Mouse (Mus musculus) embryo, embryonic 11.5 days (tissue): Measurements from ENCODE around the gene Hs6st3.

ENCODE experiments used
- DNase-seq: peaks from one replicate; pipeline ENCODE4 v3.0.0-alpha.2; 2012; ENCODE audit warnings: low read depth, low spot score

The Hs6st3 gene

DNA sequence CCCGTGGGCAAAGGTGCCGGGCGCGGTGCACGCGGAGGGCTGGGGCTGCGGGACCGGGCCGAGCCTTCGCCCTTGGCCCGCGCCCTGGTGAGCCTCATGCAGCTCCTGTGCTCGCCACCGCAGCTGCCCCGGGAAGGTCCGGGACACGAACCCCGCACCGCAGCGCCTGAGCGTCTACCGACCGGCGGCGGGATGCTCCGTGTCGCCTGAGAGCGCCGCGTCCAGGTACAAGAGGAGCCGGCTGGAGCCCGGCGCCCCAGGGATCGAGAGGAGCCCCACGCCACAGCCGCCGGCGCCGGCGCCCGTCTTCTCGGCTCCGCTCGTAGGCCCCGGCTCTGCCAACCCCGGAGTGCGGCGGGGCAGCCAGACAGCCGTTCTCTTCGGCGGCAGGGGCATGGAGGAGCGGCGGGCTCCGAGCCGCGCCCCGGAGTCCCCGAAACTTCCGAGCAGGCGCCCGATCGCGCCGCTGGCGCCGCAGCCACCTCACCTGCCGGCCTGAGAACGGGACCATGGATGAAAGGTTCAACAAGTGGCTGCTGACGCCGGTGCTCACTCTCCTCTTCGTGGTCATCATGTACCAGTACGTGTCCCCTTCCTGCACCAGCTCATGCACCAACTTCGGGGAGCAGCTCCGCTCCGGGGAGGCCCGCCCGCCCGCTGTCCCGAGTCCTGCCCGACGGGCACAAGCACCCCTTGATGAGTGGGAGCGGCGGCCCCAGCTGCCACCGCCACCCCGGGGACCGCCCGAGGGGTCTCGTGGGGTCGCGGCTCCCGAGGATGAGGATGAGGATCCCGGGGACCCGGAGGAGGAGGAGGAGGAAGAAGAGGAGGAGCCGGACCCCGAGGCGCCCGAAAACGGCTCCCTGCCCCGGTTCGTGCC, at the start of gene Hs6st3:
Gene Hs6st3 (plus strand): TSS at position 436 of the 880 bp plus-strand sequence.
- DNase-seq: no peak

- DNase-seq: peak; percentile 76
These were observed 39.1 kb upstream of the Hs6st3 start, which contains the start of gene Uggt2 for GRCm38 (mm10) chr14:119098851-119099569. Gene Uggt2, minus strand, starts transcription at chr14:119099430.

- DNase-seq: no peak
These were observed 38.6 kb upstream of the Hs6st3 start for GRCm38 (mm10) chr14:119099570-119099891.

DNA sequence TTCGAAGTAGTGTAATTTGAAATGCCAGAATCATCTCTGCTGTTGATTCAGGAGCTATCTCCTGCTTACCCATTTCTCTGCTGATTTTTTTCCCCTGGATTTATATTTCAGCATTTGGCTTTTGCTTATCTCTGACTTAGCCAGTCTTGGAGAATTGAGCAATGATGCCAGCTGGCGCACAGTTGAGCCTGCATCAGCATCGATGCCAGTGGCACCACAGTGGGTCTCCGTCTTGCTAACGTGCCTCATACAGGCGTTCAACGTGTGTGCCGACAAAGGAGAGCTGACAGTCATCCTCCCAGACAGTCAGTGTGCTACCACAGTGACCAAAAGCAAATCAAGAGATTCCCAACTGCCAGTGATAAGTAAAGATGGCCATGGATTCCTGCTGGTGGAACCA, 30.6 kb upstream of the Hs6st3 start:
- no peak for DNase-seq

DNA sequence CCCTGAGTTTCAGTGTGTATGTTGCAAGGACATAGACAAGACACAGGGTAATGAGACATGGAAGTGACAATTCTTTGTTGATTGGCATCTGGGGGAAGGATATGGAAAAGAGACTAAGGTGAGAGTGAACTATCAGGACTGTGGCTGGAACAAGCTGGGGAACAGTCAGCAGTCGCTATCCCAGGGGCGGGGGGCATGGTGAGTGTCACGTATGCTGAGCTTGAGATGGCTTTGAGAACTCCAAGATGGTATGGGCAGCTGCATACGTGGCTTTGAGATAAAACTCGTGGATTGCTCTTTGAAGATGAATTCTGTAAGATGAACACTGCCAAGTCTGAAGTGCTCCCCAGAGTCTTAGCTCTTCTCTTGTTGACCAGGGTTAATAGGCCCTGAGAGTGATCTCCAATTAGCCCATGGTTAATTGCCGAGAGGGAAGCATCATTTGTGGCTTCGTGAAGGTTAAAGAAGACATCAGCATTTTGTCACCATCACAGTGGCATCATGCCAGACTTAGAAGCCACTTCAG, 29.3 kb upstream of the Hs6st3 start:
- DNase-seq: no peak

DNA sequence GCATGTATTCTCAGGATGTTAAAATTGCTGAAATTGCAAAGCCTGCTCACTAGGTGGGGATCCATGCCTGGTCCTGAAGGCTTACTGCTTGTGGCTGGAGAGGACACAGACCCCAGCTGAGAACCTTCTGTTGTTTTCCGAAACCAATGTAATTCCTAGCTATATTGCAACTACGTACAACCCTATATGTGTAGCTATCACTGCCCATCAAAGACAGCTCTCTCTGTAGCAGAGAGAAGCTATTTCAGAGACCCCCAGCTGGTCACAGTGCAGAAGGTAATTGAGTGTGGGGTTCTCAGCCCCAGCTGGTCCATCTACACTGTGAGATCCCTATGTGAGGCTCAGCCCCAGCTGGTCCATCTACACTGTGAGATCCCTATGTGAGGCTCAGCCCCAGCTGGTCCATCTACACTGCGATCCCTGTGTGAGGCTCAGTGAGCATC, 28.3 kb upstream of the Hs6st3 start:
- no peak for DNase-seq

DNA sequence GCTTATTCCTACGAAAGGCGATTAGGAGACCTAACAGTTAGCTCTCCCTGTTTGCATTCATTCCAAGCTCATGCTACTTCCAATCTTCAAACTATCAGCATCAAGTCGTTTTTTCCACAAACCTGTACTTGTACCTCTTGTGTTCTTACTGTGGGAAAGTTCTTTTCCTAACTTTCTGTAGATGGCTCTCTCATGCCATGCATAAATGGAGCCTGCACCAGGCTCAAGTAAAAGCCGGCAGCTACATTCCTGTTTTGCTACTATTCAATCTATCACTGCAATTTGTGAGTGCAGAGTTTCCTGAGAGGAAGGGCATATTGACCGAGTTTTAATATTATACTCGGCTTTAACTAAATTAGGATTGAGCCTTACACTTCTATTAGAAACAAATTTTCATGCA, 25.6 kb upstream of the Hs6st3 start:
- no peak for DNase-seq

GRCm38 (mm10) chr14:119123582-119123981, 14.6 kb upstream of the Hs6st3 start:
- DNase-seq: no peak

DNA sequence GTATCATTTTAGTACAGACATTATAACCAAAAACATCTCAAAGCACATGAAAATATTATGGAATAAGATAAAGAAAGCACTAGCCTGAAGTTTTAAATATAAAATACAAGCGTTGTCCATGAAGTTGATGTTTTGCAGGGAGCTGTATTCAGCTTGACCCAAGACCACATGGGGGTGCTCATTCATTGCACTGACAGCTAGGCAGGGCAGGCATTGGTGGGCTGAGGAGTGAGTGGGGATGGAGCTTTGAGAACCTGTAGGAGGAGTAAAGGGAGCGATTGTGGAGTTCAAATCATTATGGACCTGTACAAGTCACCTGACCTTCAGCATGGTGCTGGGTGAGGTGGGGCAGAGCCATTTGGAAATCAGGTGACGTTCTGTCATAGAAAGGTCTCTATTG, 14.1 kb upstream of the Hs6st3 start:
- no peak for DNase-seq

DNA sequence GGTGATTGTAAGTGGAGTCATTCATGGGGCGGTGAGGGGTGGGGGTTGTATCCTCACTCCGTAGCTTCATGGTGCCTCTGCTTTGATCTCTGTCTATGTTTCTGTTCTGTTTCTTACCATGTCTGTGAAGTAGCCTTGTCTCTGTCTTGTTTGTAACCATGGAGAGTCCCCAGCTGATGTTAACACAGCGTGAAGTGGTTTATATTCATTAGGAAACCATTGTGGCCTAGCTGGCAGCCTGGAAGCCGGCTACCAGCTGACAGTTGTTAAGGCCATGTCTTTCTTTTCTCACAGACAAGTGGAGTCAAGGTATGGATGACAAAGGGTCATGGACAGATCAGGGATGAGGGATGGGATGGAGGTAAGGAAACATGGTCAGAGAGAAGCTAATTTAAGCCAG, 12.3 kb upstream of the Hs6st3 start:
- DNase-seq: no peak

- no peak for DNase-seq
These were observed 10.8 kb upstream of the Hs6st3 start for GRCm38 (mm10) chr14:119127330-119127729.

- no peak for DNase-seq
These were observed 632 bp upstream of the Hs6st3 start for GRCm38 (mm10) chr14:119137512-119137905.

- DNase-seq: no peak
These were observed 602 bp downstream of the Hs6st3 start for GRCm38 (mm10) chr14:119138786-119139100.

DNA sequence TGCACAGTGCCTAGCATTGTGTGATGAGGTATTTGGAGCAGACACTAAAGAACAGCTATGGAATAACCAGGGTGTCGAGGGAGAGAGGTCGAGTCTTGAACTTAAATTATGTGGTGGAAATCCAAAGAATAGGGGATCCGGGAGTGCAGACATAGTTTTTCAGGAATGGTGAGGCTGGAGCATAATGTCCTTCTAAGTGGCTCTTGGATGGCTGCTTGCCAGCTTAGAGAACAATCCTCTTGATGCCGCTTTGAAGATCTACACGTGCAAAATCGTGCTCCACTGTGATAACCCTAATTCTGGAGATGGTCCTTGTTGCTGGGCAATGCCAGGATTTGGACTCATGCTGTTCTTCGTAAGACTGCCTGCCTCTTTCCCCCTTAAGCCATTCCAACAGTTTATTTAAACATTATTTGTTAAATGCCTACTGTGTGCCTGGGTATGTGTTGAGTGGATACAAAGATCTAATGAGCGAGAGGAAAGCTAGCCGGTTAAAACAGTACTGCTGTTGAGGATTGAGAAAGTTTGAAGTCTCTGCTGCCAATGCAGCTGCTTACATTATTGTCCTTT, 1.3 kb downstream of the Hs6st3 start:
- no peak for DNase-seq

DNA sequence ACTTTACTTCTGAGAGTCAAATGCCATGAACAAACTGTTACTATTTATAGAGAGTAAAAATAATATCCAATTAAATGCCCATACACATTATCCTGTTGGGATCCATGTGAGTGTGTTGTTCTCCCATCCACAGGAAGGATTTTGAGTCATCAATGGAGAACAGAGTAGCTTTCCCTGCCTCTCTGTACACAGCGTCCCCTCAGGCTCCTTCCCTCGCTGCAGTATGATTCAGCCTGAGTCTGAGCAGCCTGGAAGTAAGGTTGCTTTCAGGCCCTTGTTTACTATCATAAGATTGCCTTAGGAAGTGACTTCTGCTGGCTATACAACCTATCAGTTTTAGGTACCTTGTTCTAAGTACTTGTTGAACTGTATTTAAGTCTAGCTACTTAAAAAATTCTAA, 14.9 kb downstream of the Hs6st3 start:
- no peak for DNase-seq

DNA sequence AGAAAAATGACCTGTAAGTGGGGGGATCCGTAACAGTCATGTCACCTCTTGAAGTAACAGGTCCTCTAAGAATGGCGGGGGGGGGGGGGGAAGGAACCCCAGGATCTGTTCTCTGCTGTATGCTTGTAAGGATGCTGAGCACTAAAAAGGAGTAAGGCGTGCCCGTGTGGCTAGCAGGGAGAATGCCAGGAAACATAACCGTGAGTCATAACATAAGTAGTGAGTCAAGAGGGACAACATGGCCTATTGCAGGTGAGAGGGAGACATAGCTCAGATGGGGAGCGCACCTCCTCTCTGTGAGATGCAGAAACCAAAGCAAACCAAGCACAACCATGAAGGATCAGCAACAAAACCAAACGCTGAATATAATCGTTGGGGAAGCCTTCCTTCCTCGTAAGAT, 55.8 kb downstream of the Hs6st3 start:
- DNase-seq: no peak

- no peak for DNase-seq
These were observed 65.4 kb downstream of the Hs6st3 start for GRCm38 (mm10) chr14:119203508-119203907.

- DNase-seq: no peak
These were observed 77.6 kb downstream of the Hs6st3 start for GRCm38 (mm10) chr14:119215576-119216309.

- DNase-seq: no peak
These were observed 89.7 kb downstream of the Hs6st3 start for GRCm38 (mm10) chr14:119227709-119228338.

DNA sequence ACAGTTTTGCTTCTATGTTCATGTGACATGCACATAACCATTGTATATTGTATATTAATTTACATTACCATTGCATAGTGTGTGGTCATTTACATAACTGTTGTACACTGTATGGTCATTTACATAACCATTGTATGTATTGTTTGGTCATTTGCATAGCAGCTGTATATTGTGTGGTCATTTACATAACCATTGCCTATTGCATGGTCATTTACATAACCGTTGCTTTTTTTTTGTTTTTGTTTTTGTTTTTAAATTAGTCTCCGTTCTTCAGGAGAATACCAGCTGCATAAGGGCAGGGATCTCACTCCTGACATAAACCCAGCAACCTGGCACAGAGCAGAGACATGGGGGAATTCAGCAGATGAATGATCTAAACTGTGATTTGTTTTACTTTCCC, 95.5 kb downstream of the Hs6st3 start:
- DNase-seq: no peak

GRCm38 (mm10) chr14:119247131-119247530, 109.0 kb downstream of the Hs6st3 start:
- DNase-seq: no peak
